Mouse (Mus musculus): Measurements from ENCODE around the gene Ldb2. TPM values are rescaled to one million over a fixed set of nuclear protein-coding genes. Genes with fewer than 3 reads are reported as not detected.
A peak's percentile ranks its signal among the peaks of the same experiment; 100 is the strongest.

Ldb2 gene
- polyA plus RNA-seq, 1 experiment from 2014 or later: 21.5 TPM

- Histone ChIP-seq H3K27ac (no peak overlapping the region), H3K9me3 (replicated peaks) (no peaks in the 10 kb centered on the region), H3K4me2 (no peak overlapping the region), H3K4me1 (peaks cover 3% of the 10 kb centered on the region), H3K9ac (no peak overlapping the region), H3K4me3 (no peak overlapping the region), H3K36me3 (ENCODE audit: poor library complexity, severe bottlenecking) (no peaks in the 10 kb centered on the region), H3K27me3 (0 out of 2 replicates have a peak, but pooled peaks cover 5% of the 10 kb centered on the region)
- no peak for ATAC-seq
- WGBS: 85% methylated on average over 1 of the region's 1 CpGs
These were observed 224.8 kb downstream of the Ldb2 start for GRCm38 (mm10) chr5:44574681-44575080.

DNA sequence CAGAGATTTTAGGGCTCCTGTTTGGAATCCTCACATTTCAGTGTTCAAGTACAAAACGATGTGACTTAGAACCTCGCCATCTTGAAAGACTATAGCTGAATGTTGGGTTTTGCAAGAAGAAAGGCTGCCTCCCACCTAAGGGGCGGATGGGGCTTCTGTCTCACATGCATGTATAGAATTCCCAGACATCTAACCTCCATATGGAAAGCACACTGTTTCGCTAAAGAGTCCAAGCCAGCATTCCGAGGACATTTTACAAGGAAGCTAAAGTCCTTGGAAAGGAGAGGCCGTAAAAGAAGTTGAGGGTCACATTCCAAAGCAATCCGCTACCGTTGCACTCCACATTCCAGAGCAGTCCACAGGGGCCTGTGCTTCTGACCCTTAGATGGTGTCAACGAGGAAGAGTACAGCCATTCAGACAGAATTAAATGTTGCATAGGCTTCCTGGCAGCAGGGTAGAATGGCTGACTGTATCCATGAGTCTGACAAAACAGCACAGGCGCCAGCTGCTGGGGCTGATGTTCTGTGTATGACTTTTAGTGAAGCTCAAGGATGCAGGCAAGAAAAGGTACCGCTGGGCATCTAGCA is 245.6 kb downstream of the Ldb2 start:
- no peaks in the 10 kb centered on the region for H3K4me1 ChIP-seq
- no peaks in the 10 kb centered on the region for H3K9me3 ChIP-seq (replicated peaks)
- H3K27me3 ChIP-seq: no peaks in the 10 kb centered on the region
- WGBS: 85% methylated on average over 11 of the region's 11 CpGs
- H3K4me2 ChIP-seq: no peak overlapping the region
- no peak overlapping the region for H3K9ac ChIP-seq
- H3K4me3 ChIP-seq: no peak overlapping the region
- no peaks in the 10 kb centered on the region for H3K36me3 ChIP-seq (ENCODE audit: poor library complexity, severe bottlenecking)
- no peak for ATAC-seq
- no peak overlapping the region for H3K27ac ChIP-seq

DNA sequence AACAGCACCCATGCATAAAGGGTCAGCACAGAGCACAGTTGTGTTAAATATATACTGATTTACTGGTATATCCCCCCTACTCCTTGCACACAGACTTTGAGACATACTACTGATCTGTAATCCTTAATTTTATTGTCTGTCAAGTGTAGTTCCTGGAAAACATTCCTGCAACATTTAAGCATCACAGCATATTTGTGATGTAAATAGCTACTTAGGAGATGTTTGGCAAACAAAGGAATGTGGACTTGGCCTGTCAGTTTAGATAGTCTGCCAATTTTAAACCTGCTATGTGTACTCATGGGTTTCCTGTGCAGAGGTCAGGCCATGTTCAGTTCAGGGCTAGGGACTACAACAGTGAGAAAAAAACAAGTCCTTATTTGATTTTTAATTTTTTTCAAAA is 246.3 kb downstream of the Ldb2 start:
- Histone ChIP-seq H3K36me3 (ENCODE audit: poor library complexity, severe bottlenecking) (no peaks in the 10 kb centered on the region), H3K27me3 (no peaks in the 10 kb centered on the region), H3K27ac (no peak overlapping the region), H3K9ac (no peak overlapping the region), H3K4me3 (no peak overlapping the region), H3K4me2 (no peak overlapping the region), H3K4me1 (no peaks in the 10 kb centered on the region), H3K9me3 (replicated peaks) (no peaks in the 10 kb centered on the region)
- no peak for ATAC-seq

- Histone ChIP-seq H3K27ac (no peak overlapping the region), H3K4me2 (no peak overlapping the region), H3K4me1 (no peaks in the 10 kb centered on the region), H3K36me3 (ENCODE audit: poor library complexity, severe bottlenecking) (no peaks in the 10 kb centered on the region), H3K4me3 (no peak overlapping the region), H3K27me3 (no peaks in the 10 kb centered on the region), H3K9me3 (replicated peaks) (no peaks in the 10 kb centered on the region), H3K9ac (no peak overlapping the region)
- ATAC-seq: no peak
- 92% methylated on average over 8 of the region's 8 CpGs for WGBS
These were observed 247.4 kb downstream of the Ldb2 start for GRCm38 (mm10) chr5:44552121-44552520.

DNA sequence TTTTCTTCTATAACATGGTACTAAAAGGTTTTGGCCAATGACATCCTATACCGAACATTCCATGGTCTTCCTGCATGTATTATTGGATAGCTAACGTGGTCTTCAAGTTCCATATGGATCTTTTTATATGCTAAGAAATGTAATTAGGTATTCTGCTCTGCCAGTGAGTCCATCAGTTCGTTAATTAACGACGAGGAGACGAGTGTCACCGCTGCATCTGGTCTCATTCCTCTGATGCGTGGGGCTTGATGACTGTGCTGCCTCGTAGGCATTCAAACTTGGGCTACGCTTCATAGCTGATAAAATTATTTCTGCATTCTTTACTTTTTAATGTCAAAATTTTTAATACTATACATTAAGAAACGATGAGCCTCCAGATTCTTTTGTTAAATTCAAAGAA is 251.0 kb downstream of the Ldb2 start:
- 54% methylated on average over 11 of the region's 11 CpGs for WGBS
- Histone ChIP-seq H3K4me1 (no peaks in the 10 kb centered on the region), H3K9ac (no peak overlapping the region), H3K4me2 (no peak overlapping the region), H3K27me3 (no peaks in the 10 kb centered on the region), H3K4me3 (no peak overlapping the region), H3K9me3 (replicated peaks) (no peaks in the 10 kb centered on the region), H3K27ac (no peak overlapping the region), H3K36me3 (ENCODE audit: poor library complexity, severe bottlenecking) (no peaks in the 10 kb centered on the region)
- peak; percentile 72 for ATAC-seq

DNA sequence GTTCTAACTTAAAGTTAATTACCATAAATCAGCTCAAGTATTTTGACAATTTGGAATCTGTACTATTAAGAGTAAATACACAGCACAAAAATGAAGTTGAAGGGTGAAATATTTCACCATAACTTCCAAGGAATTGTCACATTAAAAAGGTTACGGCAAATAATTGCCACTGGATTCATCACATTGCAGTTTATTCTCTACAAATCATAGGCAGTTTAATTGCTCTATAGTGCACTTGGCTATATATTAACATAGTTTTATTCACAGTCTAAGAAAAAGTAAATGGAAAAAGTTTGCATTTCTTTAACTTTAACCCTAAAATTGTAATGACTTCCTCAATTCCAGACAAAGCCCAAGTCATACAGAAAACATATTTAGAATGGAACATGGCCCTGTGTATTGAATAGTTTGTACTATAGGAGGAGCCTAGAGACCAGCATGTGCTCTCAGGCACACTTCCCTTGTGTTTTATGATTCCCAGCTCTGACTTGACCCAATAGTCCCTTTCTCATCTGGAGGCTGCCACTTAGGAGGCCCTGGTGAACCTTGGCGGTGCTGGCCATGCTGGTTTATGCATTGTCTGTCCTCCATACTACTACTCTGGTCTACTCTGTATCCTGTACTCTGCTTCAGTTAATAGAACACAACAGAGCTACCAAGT is 255.9 kb downstream of the Ldb2 start:
- no peaks in the 10 kb centered on the region for H3K36me3 ChIP-seq (ENCODE audit: poor library complexity, severe bottlenecking)
- no peak overlapping the region for H3K9ac ChIP-seq
- ATAC-seq: no peak
- 97% methylated on average over 2 of the region's 2 CpGs for WGBS
- H3K4me3 ChIP-seq: no peak overlapping the region
- H3K9me3 ChIP-seq (replicated peaks): no peaks in the 10 kb centered on the region
- no peak overlapping the region for H3K27ac ChIP-seq
- peaks cover 18% of the 10 kb centered on the region for H3K4me1 ChIP-seq
- H3K4me2 ChIP-seq: no peak overlapping the region
- H3K27me3 ChIP-seq: no peaks in the 10 kb centered on the region

- H3K9me3 ChIP-seq (replicated peaks): no peaks in the 10 kb centered on the region
- H3K4me1 ChIP-seq: peaks cover 28% of the 10 kb centered on the region
- H3K9ac ChIP-seq: no peak overlapping the region
- H3K4me2 ChIP-seq: no peak overlapping the region
- ATAC-seq: no peak
- 97% methylated on average over 9 of the region's 9 CpGs for WGBS
- no peaks in the 10 kb centered on the region for H3K27me3 ChIP-seq
- no peaks in the 10 kb centered on the region for H3K36me3 ChIP-seq (ENCODE audit: poor library complexity, severe bottlenecking)
- H3K27ac ChIP-seq: no peak overlapping the region
- H3K4me3 ChIP-seq: no peak overlapping the region
These were observed 257.7 kb downstream of the Ldb2 start for GRCm38 (mm10) chr5:44541748-44542147.

DNA sequence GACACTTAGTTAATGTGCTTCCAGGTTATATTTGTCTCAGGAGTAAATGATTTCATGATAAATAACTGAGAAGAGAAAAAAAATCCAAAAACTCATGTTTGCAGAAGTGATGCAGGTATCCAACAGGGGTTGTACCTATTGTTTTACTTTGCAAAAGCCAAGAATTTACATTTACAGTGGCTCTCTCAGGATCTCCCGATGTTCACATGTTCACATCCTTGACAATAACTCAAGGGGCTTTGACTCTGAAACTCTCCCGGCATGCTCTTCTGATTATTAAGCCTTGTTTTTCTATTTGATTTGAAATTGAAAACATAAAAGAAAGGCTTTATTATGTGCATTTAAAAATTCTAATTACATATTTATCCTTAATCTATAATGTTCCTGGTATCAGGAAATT is 260.8 kb downstream of the Ldb2 start:
- Histone ChIP-seq H3K27me3 (no peaks in the 10 kb centered on the region), H3K4me2 (no peak overlapping the region), H3K27ac (no peak overlapping the region), H3K9me3 (replicated peaks) (no peaks in the 10 kb centered on the region), H3K4me3 (no peak overlapping the region), H3K9ac (no peak overlapping the region), H3K4me1 (peaks cover 30% of the 10 kb centered on the region), H3K36me3 (ENCODE audit: poor library complexity, severe bottlenecking) (no peaks in the 10 kb centered on the region)
- 17% methylated on average over 2 of the region's 2 CpGs for WGBS
- no peak for ATAC-seq

DNA sequence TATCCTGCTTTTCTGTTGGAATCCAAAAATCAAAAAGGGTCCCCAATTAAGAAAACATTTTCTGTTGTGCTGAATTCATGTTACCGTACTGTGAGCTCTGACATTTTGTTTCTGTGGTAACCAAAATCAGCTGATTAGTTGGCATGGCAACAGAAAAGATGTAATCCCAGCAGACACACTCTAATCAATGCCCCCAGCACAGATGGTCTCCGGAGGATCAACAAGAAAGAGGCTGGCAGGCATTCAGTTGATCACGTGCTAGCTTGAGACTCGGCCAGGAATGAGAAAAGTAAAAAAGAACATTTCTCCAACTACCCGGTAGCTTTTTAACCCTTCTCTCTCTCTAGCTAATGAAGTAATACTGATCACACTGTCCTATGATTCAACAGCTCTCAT is 261.5 kb downstream of the Ldb2 start:
- 2% methylated on average over 5 of the region's 5 CpGs for WGBS
- ATAC-seq: peak; percentile 96
- Histone ChIP-seq H3K36me3 (ENCODE audit: poor library complexity, severe bottlenecking) (no peaks in the 10 kb centered on the region), H3K9ac (no peak overlapping the region), H3K4me3 (no peak overlapping the region), H3K27ac (no peak overlapping the region), H3K9me3 (replicated peaks) (no peaks in the 10 kb centered on the region), H3K27me3 (no peaks in the 10 kb centered on the region), H3K4me1 (peaks cover 30% of the 10 kb centered on the region), H3K4me2 (0 out of 2 replicates have a peak overlapping the region, but pooled peaks have one; percentile 12)

- WGBS: 58% methylated on average over 5 of the region's 5 CpGs
- 0 out of 2 replicates have a peak overlapping the region, but pooled peaks have one; percentile 18 for H3K4me2 ChIP-seq
These were observed 262.0 kb downstream of the Ldb2 start for GRCm38 (mm10) chr5:44537316-44537999.

DNA sequence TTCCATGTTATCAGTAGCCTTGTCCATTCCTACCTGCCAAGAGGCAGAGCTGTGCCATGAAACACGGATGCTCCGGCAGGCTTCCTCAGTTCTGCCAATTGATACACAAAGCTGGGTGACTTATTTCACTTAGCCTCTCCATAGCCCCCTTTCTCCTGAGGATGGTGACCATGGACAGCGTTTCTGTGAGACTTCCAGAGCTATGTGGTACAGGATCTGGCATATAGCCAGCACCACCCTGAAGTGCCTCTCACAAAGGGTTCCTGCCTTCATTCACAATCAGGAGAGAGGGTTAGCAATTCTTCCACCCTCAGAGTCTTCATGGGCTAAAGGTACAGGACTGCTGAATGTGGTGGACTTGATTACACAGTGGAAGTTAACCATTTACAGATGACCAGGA is 270.0 kb downstream of the Ldb2 start:
- H3K27ac ChIP-seq: no peak overlapping the region
- no peaks in the 10 kb centered on the region for H3K4me1 ChIP-seq
- H3K9ac ChIP-seq: no peak overlapping the region
- peak; percentile 34; the same call in 1 of the 2 replicates for ATAC-seq
- WGBS: 70% methylated on average over 3 of the region's 3 CpGs
- H3K9me3 ChIP-seq (replicated peaks): no peaks in the 10 kb centered on the region
- H3K4me2 ChIP-seq: no peak overlapping the region
- H3K4me3 ChIP-seq: no peak overlapping the region
- no peaks in the 10 kb centered on the region for H3K27me3 ChIP-seq
- no peaks in the 10 kb centered on the region for H3K36me3 ChIP-seq (ENCODE audit: poor library complexity, severe bottlenecking)

More at GRCm38 (mm10) chr5:44537316-44537999, 262.0 kb downstream of the Ldb2 start:
- peaks cover 30% of the 10 kb centered on the region for H3K4me1 ChIP-seq
- H3K27ac ChIP-seq: peak overlapping the region; percentile 81
- no peaks in the 10 kb centered on the region for H3K27me3 ChIP-seq
- ATAC-seq: peak; percentile 57
- H3K9ac ChIP-seq: no peak overlapping the region
- H3K9me3 ChIP-seq (replicated peaks): no peaks in the 10 kb centered on the region
- no peaks in the 10 kb centered on the region for H3K36me3 ChIP-seq (ENCODE audit: poor library complexity, severe bottlenecking)
- H3K4me3 ChIP-seq: no peak overlapping the region

DNA sequence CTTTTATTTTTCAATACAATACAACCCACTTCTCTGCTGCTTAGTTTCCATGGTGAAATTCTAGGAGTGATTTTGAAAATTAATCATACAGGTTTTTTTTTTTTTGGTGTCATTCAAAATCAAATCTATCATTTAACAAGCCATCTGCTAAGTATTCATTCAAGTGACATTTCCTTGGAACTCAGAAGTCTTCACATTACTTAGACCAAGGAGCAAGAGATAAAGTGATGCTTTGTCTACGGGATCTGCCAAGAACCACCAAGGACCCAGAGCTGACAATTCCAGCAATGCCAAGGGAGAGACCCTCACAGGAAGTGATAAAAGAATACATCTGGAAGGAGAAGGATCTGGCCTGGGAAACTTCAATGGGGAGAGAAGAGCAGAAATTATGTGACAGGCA is 270.5 kb downstream of the Ldb2 start:
- H3K36me3 ChIP-seq (ENCODE audit: poor library complexity, severe bottlenecking): no peaks in the 10 kb centered on the region
- H3K9me3 ChIP-seq (replicated peaks): no peaks in the 10 kb centered on the region
- no peak for ATAC-seq
- H3K9ac ChIP-seq: no peak overlapping the region
- H3K4me1 ChIP-seq: no peaks in the 10 kb centered on the region
- no peak overlapping the region for H3K27ac ChIP-seq
- H3K27me3 ChIP-seq: no peaks in the 10 kb centered on the region
- H3K4me3 ChIP-seq: no peak overlapping the region
- 74% methylated on average over 1 of the region's 1 CpGs for WGBS
- H3K4me2 ChIP-seq: no peak overlapping the region

Data from forebrain, embryonic 13.5 days (tissue).